Comparison of ENCODE assay signal across 10 mouse cellular contexts in the genomic region with DNA sequence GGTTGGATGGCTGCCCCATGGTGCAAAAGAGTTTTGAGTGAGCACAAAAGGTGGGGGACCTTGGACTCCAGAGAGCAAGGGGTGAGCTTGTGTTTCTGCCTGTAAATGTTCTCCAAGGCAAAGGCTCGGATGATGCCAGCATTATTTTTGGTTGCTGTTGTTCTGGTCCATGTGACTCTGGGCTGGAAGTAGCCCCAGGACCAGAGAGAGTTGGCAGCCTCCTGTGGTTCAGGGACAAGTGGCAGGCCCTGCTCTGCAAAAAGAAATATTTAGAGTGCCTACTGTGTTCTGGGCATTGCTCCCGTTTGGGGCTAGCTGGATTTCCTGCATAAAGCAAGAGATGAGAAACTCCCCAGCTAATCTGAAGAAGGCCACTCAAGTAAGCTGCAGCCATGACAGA. TPM values are rescaled to one million over a fixed set of nuclear protein-coding genes. Genes with fewer than 3 reads are reported as not detected.
DNase-seq lines count a peak whose midpoint lies in the region; ATAC-seq and TF ChIP-seq lines count a peak whose summit lies in the region.
"Had no signal": no experiment of that assay in that cellular context is flagged by ENCODE, and none has a peak within 500 bp of the region (broad histone marks: within the 10 kb centered on the region; RNA-seq: fewer than 3 reads in every experiment).

No protein-coding gene starts in this region.

- no peak overlapping the region for H3K27ac ChIP-seq in kidney, embryonic 16.5 days (ENCODE audit: low read length)
- peak overlapping the region; percentile 20; the same call in 1 of the 2 replicates for H3K27ac ChIP-seq in heart, postnatal 0 days (ENCODE audit: low read depth)
- H3K27ac ChIP-seq in liver, embryonic 11.5 days (ENCODE audit: low read depth, low read length), result no peak overlapping the region
- H3K27ac ChIP-seq: heart, embryonic 13.5 days had no signal

- DNase-seq in kidney, adult 8-10 months, result peak; percentile 56 to 68
- DNase-seq in cerebellum, adult 8-10 months, result peak; percentile 73
- peak; percentile 51 for DNase-seq in heart, postnatal 0 days (ENCODE audit: low spot score)
- DNase-seq in left cerebral cortex, postnatal 25 days (ENCODE audit: low spot score in 2 of 2), result peak; percentile 5 to 72
- no peak for DNase-seq in embryo, embryonic 9.5 days (ENCODE audit: extremely low spot score)
- DNase-seq in liver, embryonic 11.5 days (ENCODE audit: low spot score), result no peak
- DNase-seq in thymus, postnatal 36 days, result no peak

- intact Hi-C loops in left cerebral cortex, postnatal 25 days (cut with DNase I), result no loop called here

- no peaks in the 10 kb centered on the region for H3K4me1 ChIP-seq in kidney, embryonic 16.5 days (ENCODE audit: insufficient read depth, low read length)
- 0 out of 2 replicates have a peak, but pooled peaks cover 4% of the 10 kb centered on the region for H3K4me1 ChIP-seq in heart, postnatal 0 days (ENCODE audit: control insufficient read depth, insufficient read depth)
- H3K4me1 ChIP-seq in liver, embryonic 11.5 days (replicated peaks; ENCODE audit: control insufficient read depth, insufficient read depth, low read length), result no peaks in the 10 kb centered on the region

- WGBS in kidney, embryonic 16.5 days, result 60% methylated on average over 2 of the region's 2 CpGs
- 17% methylated on average over 2 of the region's 2 CpGs for WGBS in heart, postnatal 0 days
- 68% methylated on average over 2 of the region's 2 CpGs for WGBS in liver, embryonic 11.5 days

- no peaks in the 10 kb centered on the region for H3K36me3 ChIP-seq in kidney, embryonic 16.5 days (ENCODE audit: insufficient read depth, low read length)
- H3K36me3 ChIP-seq in heart, postnatal 0 days (replicated peaks; ENCODE audit: control insufficient read depth, insufficient read depth, low read length), result no peaks in the 10 kb centered on the region
- no peaks in the 10 kb centered on the region for H3K36me3 ChIP-seq in liver, embryonic 11.5 days (ENCODE audit: control insufficient read depth, insufficient read depth, low read length)
- H3K36me3 ChIP-seq: heart, embryonic 13.5 days had no signal

- H3K27me3 ChIP-seq in kidney, embryonic 16.5 days (ENCODE audit: insufficient read depth, low read length), result no peaks in the 10 kb centered on the region
- no peaks in the 10 kb centered on the region for H3K27me3 ChIP-seq in heart, postnatal 0 days (ENCODE audit: control insufficient read depth, insufficient read depth, low read length)
- no peaks in the 10 kb centered on the region for H3K27me3 ChIP-seq in liver, embryonic 11.5 days (replicated peaks; ENCODE audit: control insufficient read depth, insufficient read depth, low read length)

- no peak for TF ChIP-seq CTCF in heart, postnatal 0 days (IDR thresholded peaks at IDR 0.05; ENCODE audit: low read depth)

- no peak overlapping the region for H3K4me2 ChIP-seq in kidney, embryonic 16.5 days (replicated peaks; ENCODE audit: low read depth, low read length)
- H3K4me2 ChIP-seq in heart, postnatal 0 days (ENCODE audit: low read depth, low read length), result no peak overlapping the region
- H3K4me2 ChIP-seq in liver, embryonic 11.5 days, result no peak overlapping the region
- H3K4me2 ChIP-seq: heart, embryonic 13.5 days had no signal

- TF ChIP-seq EP300 in heart, postnatal 0 days (IDR thresholded peaks at IDR 0.05; ENCODE audit: low read depth), result no peak

- peaks cover 3% of the 10 kb centered on the region; the same call in 1 of the 2 replicates for H3K9me3 ChIP-seq in kidney, embryonic 16.5 days (ENCODE audit: low read length)
- H3K9me3 ChIP-seq in heart, postnatal 0 days (replicated peaks; ENCODE audit: control insufficient read depth, low read length), result 0 out of 2 replicates have a peak, but pooled peaks cover 2% of the 10 kb centered on the region
- no peaks in the 10 kb centered on the region; the same call in 1 of the 2 replicates for H3K9me3 ChIP-seq in liver, embryonic 11.5 days (ENCODE audit: control insufficient read depth, low read length)
- H3K9me3 ChIP-seq: heart, embryonic 13.5 days had no signal

- no peak overlapping the region for H3K4me3 ChIP-seq in kidney, embryonic 16.5 days (ENCODE audit: low read length)
- no peak overlapping the region for H3K4me3 ChIP-seq in heart, postnatal 0 days (ENCODE audit: low read depth, low read length)
- H3K4me3 ChIP-seq in liver, embryonic 11.5 days (ENCODE audit: low read depth, low read length), result no peak overlapping the region
- H3K4me3 ChIP-seq: heart, embryonic 13.5 days had no signal

- no peak for ATAC-seq in kidney, embryonic 16.5 days (ENCODE audit: low FRiP score, low TSS enrichment)
- ATAC-seq in heart, postnatal 0 days (ENCODE audit: insufficient read depth, low read depth), result peak; percentile 85
- no peak for ATAC-seq in liver, embryonic 11.5 days (replicated peaks; ENCODE audit: low FRiP score)

- H3K9ac ChIP-seq in kidney, embryonic 16.5 days (replicated peaks; ENCODE audit: low read length), result no peak overlapping the region
- no peak overlapping the region for H3K9ac ChIP-seq in heart, postnatal 0 days (replicated peaks; ENCODE audit: low read depth, low read length)
- H3K9ac ChIP-seq in liver, embryonic 11.5 days (ENCODE audit: low read depth, low read length), result no peak overlapping the region
- H3K9ac ChIP-seq: heart, embryonic 13.5 days had no signal

RNA-seq across cellular contexts. Expression of gene Myh14, which starts 6.0 kb away (rescaled TPM):
- 1.7 and 2.0 TPM in 2 replicates for polyA plus RNA-seq in kidney, embryonic 16.5 days (2015; fragmentation: Nextera tagmentation; extraction: Ambion mirVana)
- 2.9 TPM in 2 replicates for total RNA-seq in heart, postnatal 0 days (2014; rRNA removed; ENCODE audit: low replicate concordance)
- 0.89 and 1.4 TPM in 2 replicates for polyA plus RNA-seq in heart, postnatal 0 days (2015; fragmentation: Nextera tagmentation; extraction: Ambion mirVana)
- 10 to 100 TPM; 15.4 to 20.6 TPM for total RNA-seq in left cerebral cortex, postnatal 25 days (2021)
- 0.66 and 0.68 TPM in 2 replicates for polyA plus RNA-seq in liver, embryonic 11.5 days (2014; fragmentation: Nextera tagmentation; extraction: Ambion mirVana)

RNA-seq across cellular contexts. Expression of gene Izumo2, which starts 31.9 kb away (rescaled TPM):
- polyA plus RNA-seq in kidney, embryonic 16.5 days (2015; fragmentation: Nextera tagmentation; extraction: Ambion mirVana), result not detected in 2 replicates
- not detected in 2 replicates for total RNA-seq in heart, postnatal 0 days (2014; rRNA removed; ENCODE audit: low replicate concordance)
- polyA plus RNA-seq in heart, postnatal 0 days (2015; fragmentation: Nextera tagmentation; extraction: Ambion mirVana), result not detected in 2 replicates
- not detected for total RNA-seq in left cerebral cortex, postnatal 25 days (2021)
- polyA plus RNA-seq in liver, embryonic 11.5 days (2014; fragmentation: Nextera tagmentation; extraction: Ambion mirVana), result not detected in 2 replicates
- total RNA-seq: liver, adult 2 months had no signal
- polyA plus RNA-seq: heart, embryonic 13.5 days; liver, adult 2 months had no signal

Comparison
In these comparisons a context has a peak if more than half of its experiments do, and no peak if none do; other contexts are left out.
1. DNase-seq: peak in kidney, adult 8-10 months (2 of 2), cerebellum, adult 8-10 months (single experiment), heart, postnatal 0 days (single experiment) and left cerebral cortex, postnatal 25 days (2 of 2); none in embryo, embryonic 9.5 days (single experiment), liver, embryonic 11.5 days (single experiment) and thymus, postnatal 36 days (0 of 2).